Mouse (Mus musculus): ENCODE measurements around the gene Chd9.

Gene Chd9

GRCm38 (mm10) chr8:91082428-91082827 lies 254.3 kb downstream of the Chd9 start:
- no peak for DNase-seq (ENCODE audit: low spot score)

GRCm38 (mm10) chr8:91088452-91088851 lies 260.3 kb downstream of the Chd9 start:
- no peak for DNase-seq (ENCODE audit: low spot score)

GRCm38 (mm10) chr8:91089601-91090000 lies 261.4 kb downstream of the Chd9 start:
- no peak for DNase-seq (ENCODE audit: low spot score)

GRCm38 (mm10) chr8:91094135-91094534 lies 266.0 kb downstream of the Chd9 start:
- no peak for DNase-seq (ENCODE audit: low spot score)

- DNase-seq (ENCODE audit: low spot score): no peak
Observed at GRCm38 (mm10) chr8:91098106-91098505, 270.0 kb downstream of the Chd9 start.

Data from left cerebral cortex, adult 11 months (tissue).